Mouse (Mus musculus) liver, postnatal 0 days (tissue): ENCODE measurements around the gene Nfrkb.

Source experiments
- CTCF ChIP-seq: sonication (generic); IDR thresholded peaks from 2 replicates; pipeline ENCODE4 v1.5.1; 2016; ENCODE audit warnings: antibody characterized with exemption, low read depth
- EP300 ChIP-seq: IDR thresholded peaks from 2 replicates; pipeline ENCODE4 v1.6.1; 2016; ENCODE audit warnings: antibody characterized with exemption, low read depth, mild to moderate bottlenecking

DNA sequence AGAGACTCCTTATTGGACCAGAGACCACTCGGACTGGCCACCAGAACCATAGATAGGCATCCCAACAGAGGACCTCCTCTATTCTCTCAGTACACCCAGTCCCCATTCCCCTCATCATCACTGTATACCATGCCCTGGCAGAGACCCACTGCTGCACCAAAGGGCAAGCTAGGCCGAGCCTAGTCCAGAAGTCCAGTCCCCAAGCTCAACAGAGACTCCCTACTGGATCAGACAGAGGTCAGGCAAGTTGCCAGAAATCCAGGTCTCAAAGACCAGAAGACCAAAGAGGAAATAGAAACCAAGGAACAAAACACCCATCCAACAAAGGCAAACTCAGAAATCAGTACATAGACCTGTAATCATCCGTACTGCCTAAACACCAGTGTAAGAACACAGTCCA, 14.3 kb upstream of the Nfrkb start:
- no peak for TF ChIP-seq CTCF
- TF ChIP-seq EP300 = no peak
